In genomic region chr16:5109877-5110276, GRCm38 (mm10) we compare ENCODE assay signal across 18 mouse cellular contexts. TPM values are rescaled to one million over a fixed set of nuclear protein-coding genes. Genes with fewer than 3 reads are reported as not detected.
DNase-seq lines count a peak whose midpoint lies in the region; ATAC-seq and TF ChIP-seq lines count a peak whose summit lies in the region.
"Had no signal": no experiment of that assay in that cellular context is flagged by ENCODE, and none has a peak within 500 bp of the region (broad histone marks: within the 10 kb centered on the region; RNA-seq: fewer than 3 reads in every experiment).

No protein-coding gene starts in this region.

- peaks cover 5% of the 10 kb centered on the region; the same call in 1 of the 2 replicates for H3K4me1 ChIP-seq in stomach, embryonic 14.5 days (ENCODE audit: control insufficient read depth, insufficient read depth, low read length)
- H3K4me1 ChIP-seq in stomach, postnatal 0 days (replicated peaks; ENCODE audit: control insufficient read depth, insufficient read depth): no peaks in the 10 kb centered on the region
- H3K4me1 ChIP-seq in liver, embryonic 14.5 days (replicated peaks; ENCODE audit: control insufficient read depth in 2 of 2, insufficient read depth in 2 of 2, low read length in 1 of 2): no peaks in the 10 kb centered on the region; a peak in 1 of 4 replicates
- H3K4me1 ChIP-seq: hindbrain, embryonic 10.5 days had no signal

- H3K27me3 ChIP-seq in stomach, embryonic 14.5 days (ENCODE audit: control insufficient read depth, insufficient read depth, low read length): no peaks in the 10 kb centered on the region
- no peaks in the 10 kb centered on the region for H3K27me3 ChIP-seq in stomach, postnatal 0 days (ENCODE audit: control insufficient read depth, insufficient read depth, low read length)
- no peaks in the 10 kb centered on the region for H3K27me3 ChIP-seq in liver, embryonic 14.5 days (ENCODE audit: control insufficient read depth, insufficient read depth, low read length)
- H3K27me3 ChIP-seq: embryonic facial prominence, embryonic 13.5 days had no signal

- ATAC-seq in stomach, embryonic 14.5 days (ENCODE audit: insufficient number of reproducible peaks, insufficient read depth, low FRiP score, low read depth): 0 out of 2 replicates have a peak, but pooled peaks have one; percentile 10
- no peak for ATAC-seq in stomach, postnatal 0 days (ENCODE audit: low FRiP score, low TSS enrichment)
- peak; percentile 69 for ATAC-seq in liver, embryonic 14.5 days (ENCODE audit: insufficient read depth)
- ATAC-seq in erythroid progenitor cell, adult 5-6 weeks (replicated peaks; ENCODE audit: low FRiP score, poor library complexity, severe bottlenecking): no peak
- ATAC-seq: CD4-positive, CD25-positive, alpha-beta regulatory T cell, adult 4 months had no signal

- TF ChIP-seq EP300 in stomach, postnatal 0 days (optimal IDR thresholded peaks at IDR 0.05): no peak
- TF ChIP-seq EP300 in liver, embryonic 14.5 days (IDR thresholded peaks at IDR 0.05; ENCODE audit: low read depth): no peak

- H3K27ac ChIP-seq in stomach, embryonic 14.5 days (ENCODE audit: low read length): no peak overlapping the region
- H3K27ac ChIP-seq in stomach, postnatal 0 days (replicated peaks): no peak overlapping the region
- no peak overlapping the region for H3K27ac ChIP-seq in liver, embryonic 14.5 days
- H3K27ac ChIP-seq: embryonic facial prominence, embryonic 13.5 days; hindbrain, embryonic 10.5 days had no signal

- no peaks in the 10 kb centered on the region for H3K36me3 ChIP-seq in stomach, embryonic 14.5 days (ENCODE audit: control insufficient read depth, insufficient read depth, low read length)
- no peaks in the 10 kb centered on the region for H3K36me3 ChIP-seq in stomach, postnatal 0 days (ENCODE audit: control insufficient read depth, insufficient read depth, low read length)
- no peaks in the 10 kb centered on the region for H3K36me3 ChIP-seq in liver, embryonic 14.5 days (replicated peaks; ENCODE audit: control insufficient read depth, insufficient read depth, low read depth)
- H3K36me3 ChIP-seq: embryonic facial prominence, embryonic 13.5 days; G1E; hindbrain, embryonic 10.5 days had no signal

- H3K9me3 ChIP-seq in stomach, embryonic 14.5 days (ENCODE audit: control insufficient read depth, low read depth, low read length): no peaks in the 10 kb centered on the region
- H3K9me3 ChIP-seq in stomach, postnatal 0 days (ENCODE audit: control insufficient read depth, low read length): no peaks in the 10 kb centered on the region
- H3K9me3 ChIP-seq in liver, embryonic 14.5 days (ENCODE audit: control insufficient read depth, low read length): no peaks in the 10 kb centered on the region
- H3K9me3 ChIP-seq: embryonic facial prominence, embryonic 13.5 days; G1E; hindbrain, embryonic 10.5 days had no signal

- no peak overlapping the region for H3K9ac ChIP-seq in stomach, embryonic 14.5 days (replicated peaks; ENCODE audit: low read depth, low read length)
- no peak overlapping the region for H3K9ac ChIP-seq in stomach, postnatal 0 days (ENCODE audit: low read length)
- no peak overlapping the region for H3K9ac ChIP-seq in liver, embryonic 14.5 days (replicated peaks)
- H3K9ac ChIP-seq: embryonic facial prominence, embryonic 13.5 days had no signal

- no peak overlapping the region for H3K4me2 ChIP-seq in stomach, embryonic 14.5 days (replicated peaks; ENCODE audit: low read depth, low read length)
- no peak overlapping the region for H3K4me2 ChIP-seq in stomach, postnatal 0 days (replicated peaks; ENCODE audit: low read depth)
- H3K4me2 ChIP-seq in liver, embryonic 14.5 days (ENCODE audit: low read depth): no peak overlapping the region
- H3K4me2 ChIP-seq: embryonic facial prominence, embryonic 13.5 days had no signal

- WGBS in stomach, embryonic 14.5 days: 54% methylated on average over 7 of the region's 7 CpGs
- 50% methylated on average over 7 of the region's 7 CpGs for WGBS in stomach, postnatal 0 days
- 57% methylated on average over 7 of the region's 7 CpGs for WGBS in liver, embryonic 14.5 days (ENCODE audit: insufficient replicate concordance)

- no peak overlapping the region for H3K4me3 ChIP-seq in stomach, embryonic 14.5 days (ENCODE audit: low read depth, low read length)
- H3K4me3 ChIP-seq in stomach, postnatal 0 days (ENCODE audit: low read depth, low read length): no peak overlapping the region
- H3K4me3 ChIP-seq in liver, embryonic 14.5 days (ENCODE audit: insufficient read depth in 1 of 2, low read depth in 2 of 2, low read length in 2 of 2): no peak overlapping the region
- H3K4me3 ChIP-seq: embryonic facial prominence, embryonic 13.5 days; hindbrain, embryonic 10.5 days had no signal

- no peak for DNase-seq in stomach, postnatal 0 days (ENCODE audit: low spot score)
- DNase-seq in kidney, postnatal 25 days: peak; percentile 24 to 56
- peak; percentile 7 to 20 (median 14) for DNase-seq in liver, embryonic 14.5 days (ENCODE audit: low read depth in 3 of 3, low spot score in 3 of 3)
- DNase-seq in layer of hippocampus, postnatal 14 days (ENCODE audit: low spot score in 2 of 2): no peak
- DNase-seq in embryo, embryonic 10.5 days (ENCODE audit: low spot score): no peak
- no peak for DNase-seq in retina, embryonic 14.5 days (ENCODE audit: low spot score)
- DNase-seq: cerebellum, adult 8-10 months; gastrocnemius, postnatal 10 days; layer of hippocampus, adult 9-11 months; lung, adult 18-20 months; right cerebral cortex, postnatal 25 days; thymus, postnatal 14 days had no signal

- TF ChIP-seq CTCF in stomach, postnatal 0 days (IDR thresholded peaks at IDR 0.05; ENCODE audit: low read depth): no peak
- TF ChIP-seq CTCF in liver, embryonic 14.5 days (IDR thresholded peaks at IDR 0.05; ENCODE audit: low read depth): no peak

RNA-seq across cellular contexts. Expression of gene Ppl, which starts 22.3 kb away (rescaled TPM):
- polyA plus RNA-seq in stomach, embryonic 14.5 days (2014; fragmentation: Nextera tagmentation; extraction: Ambion mirVana): 12.7 and 15.6 TPM in 2 replicates
- polyA plus RNA-seq in stomach, postnatal 0 days (2015; fragmentation: Nextera tagmentation; extraction: Ambion mirVana): 61.5 and 66.2 TPM in 2 replicates
- polyA plus RNA-seq in liver, embryonic 14.5 days (2012; rRNA removed): 0.15 and 0.27 TPM in 2 replicates
- polyA plus RNA-seq in liver, embryonic 14.5 days (2014; fragmentation: Nextera tagmentation; extraction: Ambion mirVana): 0.20 and 0.30 TPM in 2 replicates
- total RNA-seq in layer of hippocampus, postnatal 14 days (2021): under 1 TPM; 0.91 to 0.99 TPM
- not detected in 2 replicates for total RNA-seq in erythroid progenitor cell, adult 5-6 weeks (2015; ENCODE audit: low replicate concordance)
- not detected in 2 replicates for total RNA-seq in erythroid progenitor cell, adult 5-6 weeks (2017; ENCODE audit: low replicate concordance)
- polyA plus RNA-seq: G1E had no signal

RNA-seq across cellular contexts. Expression of gene Sec14l5, which starts 37.0 kb away (rescaled TPM):
- polyA plus RNA-seq in stomach, embryonic 14.5 days (2014; fragmentation: Nextera tagmentation; extraction: Ambion mirVana): 0.06 and 0.13 TPM in 2 replicates
- 0.04 TPM in 2 replicates for polyA plus RNA-seq in stomach, postnatal 0 days (2015; fragmentation: Nextera tagmentation; extraction: Ambion mirVana)
- 0.01 TPM in 1 of 2 replicates, not detected in the other for polyA plus RNA-seq in liver, embryonic 14.5 days (2012; rRNA removed)
- polyA plus RNA-seq in liver, embryonic 14.5 days (2014; fragmentation: Nextera tagmentation; extraction: Ambion mirVana): not detected in 2 replicates
- total RNA-seq in layer of hippocampus, postnatal 14 days (2021): 1 to 10 TPM; 2.4 to 3.4 TPM
- not detected in 2 replicates for total RNA-seq in erythroid progenitor cell, adult 5-6 weeks (2015; ENCODE audit: low replicate concordance)
- not detected in 2 replicates for total RNA-seq in erythroid progenitor cell, adult 5-6 weeks (2017; ENCODE audit: low replicate concordance)
- polyA plus RNA-seq: CD4-positive, CD25-positive, alpha-beta regulatory T cell, adult 4 months; G1E had no signal

Comparison
In these comparisons a context has a peak if more than half of its experiments do, and no peak if none do; other contexts are left out.
1. ATAC-seq: peak in stomach, embryonic 14.5 days (single experiment) and liver, embryonic 14.5 days (single experiment); none in stomach, postnatal 0 days (single experiment) and erythroid progenitor cell, adult 5-6 weeks (single experiment).
2. DNase-seq: peak in kidney, postnatal 25 days (2 of 2) and liver, embryonic 14.5 days (3 of 3); none in stomach, postnatal 0 days (single experiment), layer of hippocampus, postnatal 14 days (0 of 2), embryo, embryonic 10.5 days (single experiment) and retina, embryonic 14.5 days (single experiment).
3. RNA of gene Ppl, which starts 22.3 kb away (polyA plus RNA-seq): 61.5 to 66.2 TPM in stomach, postnatal 0 days and 12.7 to 15.6 TPM in stomach, embryonic 14.5 days; 0.15 to 0.30 TPM in liver, embryonic 14.5 days; every median in the first group is over 10 times any median in the second.